Mouse (Mus musculus): ENCODE results near the gene Cd300lg. TPM values are rescaled to one million over a fixed set of nuclear protein-coding genes. Genes with fewer than 3 reads are reported as not detected.

The Cd300lg gene
- total and polyA plus RNA-seq, 2 experiments from 2014 or later: 0.30 to 0.86 TPM

DNA sequence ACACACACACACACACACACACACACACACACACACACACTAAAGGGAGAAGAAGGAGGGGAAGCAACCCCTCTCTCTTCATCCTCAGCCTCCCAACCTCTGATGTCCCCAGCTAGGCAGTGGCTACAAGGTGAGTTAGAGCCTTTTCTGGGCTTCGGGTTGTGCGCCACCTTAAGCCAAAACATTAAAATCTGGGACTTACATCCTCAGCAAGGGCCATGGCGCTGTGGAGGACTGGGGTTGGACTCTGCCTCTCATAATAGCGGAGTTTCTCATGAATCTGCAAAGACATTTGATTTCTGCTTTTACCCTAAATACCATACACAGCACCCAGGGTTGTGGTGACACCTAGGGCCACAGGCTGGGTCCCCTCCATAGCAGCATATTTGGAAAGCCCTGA lies 16.4 kb upstream of the Cd300lg start:
- H3K9ac ChIP-seq: 0 out of 2 replicates have a peak overlapping the region, but pooled peaks have one; percentile 6
- no peak overlapping the region for H3K4me3 ChIP-seq (ENCODE audit: low read depth, low read length)
- peaks cover 18% of the 10 kb centered on the region for H3K36me3 ChIP-seq (ENCODE audit: insufficient read depth)
- no peak for TF ChIP-seq CTCF (IDR thresholded peaks at IDR 0.05; ENCODE audit: low read depth)
- 75% methylated on average over 4 of the region's 4 CpGs for WGBS
- H3K4me2 ChIP-seq (ENCODE audit: low read depth): peak overlapping the region; percentile 70; the same call in 1 of the 2 replicates
- 0 out of 2 replicates have a peak, but pooled peaks cover 13% of the 10 kb centered on the region for H3K4me1 ChIP-seq (ENCODE audit: insufficient read depth)
- no peaks in the 10 kb centered on the region for H3K27me3 ChIP-seq (ENCODE audit: insufficient read depth, low read length)
- ATAC-seq: no peak
- H3K9me3 ChIP-seq (ENCODE audit: low read length): no peaks in the 10 kb centered on the region
- no peak for DNase-seq
- H3K27ac ChIP-seq (ENCODE audit: low read depth, low read length): no peak overlapping the region

DNA sequence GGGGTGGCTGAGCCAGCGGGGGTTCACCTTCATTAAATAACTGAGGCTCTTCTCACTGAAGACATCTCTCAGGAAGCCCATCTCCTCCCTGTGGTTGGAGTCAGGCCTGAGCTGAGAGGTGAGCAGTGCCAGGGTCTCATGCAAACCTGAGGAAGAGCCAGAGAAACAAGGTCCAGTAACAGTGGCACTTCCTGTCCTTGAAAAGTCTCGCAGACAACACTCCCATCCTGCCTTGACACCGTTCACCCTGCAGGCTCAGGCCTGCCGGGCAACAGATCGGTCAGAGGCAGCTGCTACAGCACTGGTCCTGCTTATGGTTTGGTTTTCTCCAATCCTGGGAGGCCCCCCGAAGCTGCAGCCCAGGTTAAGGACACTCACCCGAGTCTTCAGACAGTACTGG lies 16.0 kb upstream of the Cd300lg start:
- Histone ChIP-seq H3K27me3 (ENCODE audit: insufficient read depth, low read length) (no peaks in the 10 kb centered on the region), H3K9me3 (ENCODE audit: low read length) (no peaks in the 10 kb centered on the region), H3K9ac (0 out of 2 replicates have a peak overlapping the region, but pooled peaks have one; percentile 6), H3K4me1 (ENCODE audit: insufficient read depth) (0 out of 2 replicates have a peak, but pooled peaks cover 13% of the 10 kb centered on the region), H3K36me3 (ENCODE audit: insufficient read depth) (peaks cover 18% of the 10 kb centered on the region), H3K27ac (ENCODE audit: low read depth, low read length) (no peak overlapping the region), H3K4me2 (ENCODE audit: low read depth) (peak overlapping the region; percentile 70), H3K4me3 (ENCODE audit: low read depth, low read length) (0 out of 2 replicates have a peak overlapping the region, but pooled peaks have one; percentile 72)
- ATAC-seq (no peak), DNase-seq (no peak)
- TF ChIP-seq CTCF (IDR thresholded peaks at IDR 0.05; ENCODE audit: low read depth): no peak
- 50% methylated on average over 7 of the region's 7 CpGs for WGBS

DNA sequence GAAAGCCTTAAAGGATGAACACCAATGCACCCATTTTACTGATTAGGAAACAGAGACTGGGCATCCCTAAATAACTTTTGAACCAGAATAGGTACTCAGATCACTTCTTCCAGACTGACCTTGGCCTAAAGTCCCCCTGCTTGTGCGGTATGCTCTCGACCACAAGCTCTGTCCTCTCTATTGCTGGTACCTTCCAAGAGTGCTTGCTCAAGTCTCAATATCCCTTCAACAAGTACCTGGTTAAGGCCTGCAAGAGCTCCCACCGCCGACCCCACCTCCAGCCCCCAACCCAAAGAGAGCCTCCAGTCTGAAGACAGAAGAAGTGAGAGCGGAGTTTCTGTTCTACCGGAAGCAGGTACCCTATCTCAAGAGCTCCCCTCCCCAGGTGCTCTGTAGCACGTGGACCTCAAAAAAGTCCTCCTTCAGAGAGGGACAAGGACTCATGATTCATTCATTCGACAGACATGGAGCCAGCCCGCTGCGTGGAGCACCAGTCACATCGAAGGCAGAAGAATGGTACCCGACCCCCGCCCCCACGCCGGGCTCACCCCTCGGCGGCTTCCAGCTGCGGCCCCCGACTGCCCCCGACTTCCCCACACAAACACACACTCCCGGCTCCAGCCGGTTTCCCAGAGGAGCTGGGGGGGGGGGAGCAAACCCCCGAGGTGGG lies 15.2 kb upstream of the Cd300lg start:
- H3K36me3 ChIP-seq (ENCODE audit: insufficient read depth): peaks cover 18% of the 10 kb centered on the region
- peak overlapping the region; percentile 85 for H3K27ac ChIP-seq (ENCODE audit: low read depth, low read length)
- ATAC-seq (peak; percentile 49; the same call in 1 of the 2 replicates), DNase-seq (peak; percentile 49)
- H3K4me3 ChIP-seq (ENCODE audit: low read depth, low read length): peak overlapping the region; percentile 72
- no peak for TF ChIP-seq CTCF (IDR thresholded peaks at IDR 0.05; ENCODE audit: low read depth)
- H3K9ac ChIP-seq: peak overlapping the region; percentile 77
- no peaks in the 10 kb centered on the region for H3K27me3 ChIP-seq (ENCODE audit: insufficient read depth, low read length)
- 0 out of 2 replicates have a peak, but pooled peaks cover 13% of the 10 kb centered on the region for H3K4me1 ChIP-seq (ENCODE audit: insufficient read depth)
- H3K4me2 ChIP-seq (ENCODE audit: low read depth): peak overlapping the region; percentile 70
- no peaks in the 10 kb centered on the region for H3K9me3 ChIP-seq (ENCODE audit: low read length)
- WGBS: 3% methylated on average over 23 of the region's 23 CpGs

DNA sequence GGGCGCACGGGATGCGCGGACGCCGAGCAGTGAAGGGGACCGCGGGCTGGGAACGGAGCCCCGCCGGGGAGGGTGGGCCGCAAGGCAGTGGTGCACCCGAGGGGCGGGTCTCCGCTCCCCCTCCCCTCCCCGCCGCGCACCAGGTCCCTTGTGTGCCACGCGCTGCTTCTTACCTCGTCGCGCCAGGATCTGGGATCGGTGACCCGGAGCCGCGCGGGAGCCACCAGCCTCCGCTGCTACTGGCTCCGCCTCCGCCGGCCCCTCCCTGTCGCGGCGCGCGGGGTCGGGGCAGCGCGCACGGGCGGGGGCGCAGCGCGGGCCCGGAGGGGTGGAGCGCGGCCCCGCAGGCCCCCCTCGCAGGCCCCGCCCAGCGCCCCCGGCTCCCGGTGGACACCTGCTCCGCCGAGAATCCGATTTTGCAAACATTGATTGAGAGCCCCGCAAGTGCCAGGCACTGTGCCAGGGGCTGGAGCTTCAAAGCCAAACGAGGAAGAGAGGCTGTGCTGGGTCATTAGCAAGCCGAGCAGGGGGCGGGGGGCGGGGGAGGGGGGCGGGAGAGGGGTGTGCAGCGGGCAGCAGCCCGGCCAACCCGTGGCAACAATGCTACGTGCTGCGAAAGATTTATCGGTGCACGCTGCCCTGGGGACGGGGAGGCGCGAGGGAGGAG lies 14.5 kb upstream of the Cd300lg start:
- 4% methylated on average over 50 of the region's 73 CpGs for WGBS
- TF ChIP-seq CTCF (IDR thresholded peaks at IDR 0.05; ENCODE audit: low read depth): no peak
- no peaks in the 10 kb centered on the region for H3K9me3 ChIP-seq (ENCODE audit: low read length)
- H3K4me3 ChIP-seq (ENCODE audit: low read depth, low read length): peak overlapping the region; percentile 72
- H3K27me3 ChIP-seq (ENCODE audit: insufficient read depth, low read length): no peaks in the 10 kb centered on the region
- peaks cover 13% of the 10 kb centered on the region; the same call in 1 of the 2 replicates for H3K36me3 ChIP-seq (ENCODE audit: insufficient read depth)
- peak overlapping the region; percentile 70 for H3K4me2 ChIP-seq (ENCODE audit: low read depth)
- H3K27ac ChIP-seq (ENCODE audit: low read depth, low read length): peak overlapping the region; percentile 85
- 0 out of 2 replicates have a peak, but pooled peaks cover 13% of the 10 kb centered on the region for H3K4me1 ChIP-seq (ENCODE audit: insufficient read depth)
- DNase-seq (peak; percentile 85), ATAC-seq (peak; percentile 86)
- peak overlapping the region; percentile 77 for H3K9ac ChIP-seq

DNA sequence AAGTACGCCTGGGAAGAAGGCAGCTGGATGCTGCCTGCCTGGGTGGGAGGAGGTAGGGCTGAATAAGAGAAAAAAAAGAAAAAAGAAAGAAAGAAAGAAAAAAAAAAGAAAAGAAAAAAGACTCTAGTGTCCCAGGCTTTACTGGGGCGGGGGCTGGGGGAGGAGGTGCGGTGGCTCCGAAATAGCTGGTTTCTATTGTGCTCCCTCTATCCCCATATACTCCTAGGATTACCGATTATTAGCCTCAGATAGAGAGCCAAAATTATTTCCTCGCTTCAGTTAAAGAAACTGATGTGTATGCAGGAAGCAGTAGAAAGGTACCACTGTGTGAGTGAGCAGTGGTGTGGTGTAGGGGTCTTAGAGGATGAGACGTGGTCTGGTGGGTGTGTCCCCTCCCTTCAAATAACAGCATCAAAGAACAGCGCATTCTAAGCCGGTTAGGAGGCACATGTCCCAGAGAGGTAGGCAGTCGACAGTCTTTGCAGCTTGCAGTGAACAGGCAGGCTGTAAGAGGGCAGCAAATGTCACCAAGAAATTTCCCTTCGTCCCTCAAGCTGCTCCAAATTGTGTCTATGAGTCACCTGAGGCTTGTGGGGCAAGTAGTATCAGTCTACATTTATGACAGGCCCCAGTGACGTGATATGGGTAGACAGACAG lies 13.8 kb upstream of the Cd300lg start:
- Histone ChIP-seq H3K9me3 (ENCODE audit: low read length) (no peaks in the 10 kb centered on the region), H3K27ac (ENCODE audit: low read depth, low read length) (peak overlapping the region; percentile 85)
- 7% methylated on average over 12 of the region's 12 CpGs for WGBS

GRCm38 (mm10) chr11:102028087-102028816 lies 13.1 kb upstream of the Cd300lg start, which contains the start of gene Mpp3:
TSS of gene Mpp3 (minus strand) at chr11:102028461.
- peak within 1 kb of the TSS; percentile 70 for H3K4me2 ChIP-seq (ENCODE audit: low read depth)
- peak within 1 kb of the TSS; percentile 85 for H3K27ac ChIP-seq (ENCODE audit: low read depth, low read length)
- no peak for TF ChIP-seq CTCF (IDR thresholded peaks at IDR 0.05; ENCODE audit: low read depth)
- H3K4me1 ChIP-seq (ENCODE audit: insufficient read depth): 0 out of 2 replicates have a peak, but pooled peaks cover 13% of the 10 kb centered on the region
- ATAC-seq (no peak), DNase-seq (no peak)
- WGBS: 55% methylated on average over 6 of the region's 6 CpGs
- H3K4me3 ChIP-seq (ENCODE audit: low read depth, low read length): peak within 1 kb of the TSS; percentile 72
- H3K27me3 ChIP-seq (ENCODE audit: insufficient read depth, low read length): no peaks in the 10 kb centered on the region
- H3K9me3 ChIP-seq (ENCODE audit: low read length): no peaks in the 10 kb centered on the region
- peak within 1 kb of the TSS; percentile 77 for H3K9ac ChIP-seq
- 0 out of 2 replicates have a peak, but pooled peaks cover 6% of the 10 kb centered on the region for H3K36me3 ChIP-seq (ENCODE audit: insufficient read depth)

More for the DNA sequence above, 13.8 kb upstream of the Cd300lg start:
- peak overlapping the region; percentile 72 for H3K4me3 ChIP-seq (ENCODE audit: low read depth, low read length)
- peak overlapping the region; percentile 70 for H3K4me2 ChIP-seq (ENCODE audit: low read depth)
- peak; percentile 36 for TF ChIP-seq CTCF (IDR thresholded peaks at IDR 0.05; ENCODE audit: low read depth)
- ATAC-seq (peak; percentile 33), DNase-seq (peak; percentile 72)
- H3K4me1 ChIP-seq (ENCODE audit: insufficient read depth): 0 out of 2 replicates have a peak, but pooled peaks cover 13% of the 10 kb centered on the region
- H3K9ac ChIP-seq: peak overlapping the region; percentile 77
- H3K27me3 ChIP-seq (ENCODE audit: insufficient read depth, low read length): no peaks in the 10 kb centered on the region
- H3K36me3 ChIP-seq (ENCODE audit: insufficient read depth): 0 out of 2 replicates have a peak, but pooled peaks cover 9% of the 10 kb centered on the region

Measured in forebrain, postnatal 0 days (tissue).